Mouse (Mus musculus) erythroblast, adult 5-6 weeks (primary cell): Measurements from ENCODE around the gene Rab22a. TPM values are rescaled to one million over a fixed set of nuclear protein-coding genes. Genes with fewer than 3 reads are reported as not detected.
A peak's percentile ranks its signal among the peaks of the same experiment; 100 is the strongest.
"Not testable (repeated sequence)": the region's sequence is repeated elsewhere in the genome, so short reads cannot be mapped to it uniquely, and the experiment has no call there.

Source experiments
- ATAC-seq: replicated peaks from 2 replicates; pipeline ENCODE4 v1.8.0; 2016; ENCODE audit warnings: moderate number of reproducible peaks, mild to moderate bottlenecking, moderate TSS enrichment, inconsistent platforms; ENCODE audit not compliant: poor library complexity, low FRiP score, severe bottlenecking
- total RNA-seq, 2 experiments: library from RNA; stranded (forward) in 1 of 2; stranded (reverse) in 1 of 2; fragments of 150-400 nt in 1 of 2; fragments of 200-764, 138-1000 nt in 1 of 2; gene quantifications; 2 replicates each; pipeline versions ENCODE4 v1.2.3 to v1.2.4; 2015 to 2017; ENCODE audit warnings: low replicate concordance in 2 of 2

Rab22a gene
- total RNA-seq, 2 experiments from 2014 or later = 3.1 to 3.3 TPM

DNA sequence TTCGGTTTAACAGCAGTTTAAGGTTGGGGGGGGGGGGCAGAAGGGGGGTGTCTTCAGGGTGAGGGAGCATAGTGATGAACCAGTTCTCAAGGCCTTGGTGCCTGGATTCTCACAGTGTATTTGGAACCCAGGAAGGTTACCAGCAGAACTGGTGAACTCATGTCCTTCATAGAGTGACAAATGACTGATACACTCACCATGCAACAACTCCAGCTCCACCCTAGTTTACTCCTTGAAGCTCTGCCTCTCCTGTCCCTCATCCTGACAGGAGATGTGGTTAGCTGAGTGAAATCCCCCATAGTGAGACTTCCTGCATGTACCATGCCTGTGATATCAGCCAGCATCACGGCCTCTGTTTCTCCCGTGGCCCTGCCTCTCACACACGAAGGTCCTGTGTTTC is 53.7 kb downstream of the Rab22a start:
- ATAC-seq = no peak

DNA sequence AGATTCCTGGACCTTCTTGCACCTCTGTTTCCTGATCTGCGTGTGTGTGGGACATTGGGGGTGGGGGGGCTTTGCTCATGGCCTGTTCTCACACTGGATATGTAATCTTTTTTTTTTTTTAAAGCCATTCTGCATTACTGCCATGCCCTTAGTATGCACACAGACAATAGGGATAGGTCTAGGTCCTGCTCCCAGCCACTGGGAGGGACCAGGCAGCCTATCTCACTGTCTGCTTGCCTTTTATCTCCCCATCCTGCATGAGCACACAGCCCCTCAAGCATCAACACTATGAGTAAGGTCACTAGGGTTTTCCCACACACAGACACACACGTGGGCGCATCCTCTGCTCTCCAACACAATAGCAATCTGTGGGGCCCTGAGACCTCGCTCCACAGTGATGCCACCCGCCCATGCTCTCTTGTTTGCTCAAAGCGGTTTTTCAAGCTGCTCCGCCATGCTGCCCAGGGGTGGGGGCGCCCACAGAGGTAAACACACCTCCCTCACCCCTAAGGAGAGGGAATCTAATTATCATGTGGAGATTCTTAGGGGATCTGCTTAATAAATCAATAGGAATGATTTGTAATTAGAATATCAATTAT is 55.2 kb downstream of the Rab22a start:
- no peak for ATAC-seq

DNA sequence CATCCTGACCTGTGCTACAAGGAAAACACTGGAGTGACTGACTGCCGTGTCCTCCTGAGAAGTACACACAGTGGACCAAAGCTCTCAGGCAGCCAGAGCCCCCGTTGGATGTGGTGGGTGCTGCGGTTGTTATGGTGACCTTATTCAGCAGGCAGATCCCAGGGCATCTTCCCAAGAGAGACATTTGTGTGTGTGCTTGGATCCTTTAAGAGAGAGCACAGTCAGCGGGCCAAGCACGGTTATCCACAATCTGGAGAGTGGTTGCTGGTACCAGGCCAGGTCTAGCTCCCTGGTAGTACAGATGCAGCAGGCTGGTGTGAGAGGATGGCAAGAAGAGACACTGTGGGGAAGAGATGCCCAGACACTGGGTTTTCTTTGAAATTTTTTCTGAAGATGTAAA is 57.4 kb downstream of the Rab22a start:
- ATAC-seq = no peak

DNA sequence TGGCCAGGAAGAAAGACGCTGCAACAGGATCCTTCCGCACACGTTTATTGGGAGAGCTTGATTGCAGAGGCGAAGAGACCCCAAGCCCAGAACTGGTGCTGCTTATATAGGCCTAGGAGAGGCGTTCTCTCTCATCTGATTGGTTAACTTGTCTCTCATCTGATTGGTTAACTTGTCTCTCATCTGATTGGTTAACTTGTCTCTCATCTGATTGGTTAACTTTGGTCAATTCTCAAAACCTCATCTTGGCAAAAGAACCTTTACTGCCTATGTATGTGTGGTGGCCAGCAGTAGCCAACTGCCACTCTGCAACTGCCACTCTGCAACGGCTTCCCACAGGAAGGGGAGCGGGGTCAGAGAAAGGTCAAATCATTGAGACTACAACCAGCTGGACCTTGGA is 59.6 kb downstream of the Rab22a start, which contains the start of gene 1700010B08Rik:
TSS of gene 1700010B08Rik (plus strand) at position 301 of the 400 bp plus-strand sequence.
- not testable (repeated sequence) for ATAC-seq

DNA sequence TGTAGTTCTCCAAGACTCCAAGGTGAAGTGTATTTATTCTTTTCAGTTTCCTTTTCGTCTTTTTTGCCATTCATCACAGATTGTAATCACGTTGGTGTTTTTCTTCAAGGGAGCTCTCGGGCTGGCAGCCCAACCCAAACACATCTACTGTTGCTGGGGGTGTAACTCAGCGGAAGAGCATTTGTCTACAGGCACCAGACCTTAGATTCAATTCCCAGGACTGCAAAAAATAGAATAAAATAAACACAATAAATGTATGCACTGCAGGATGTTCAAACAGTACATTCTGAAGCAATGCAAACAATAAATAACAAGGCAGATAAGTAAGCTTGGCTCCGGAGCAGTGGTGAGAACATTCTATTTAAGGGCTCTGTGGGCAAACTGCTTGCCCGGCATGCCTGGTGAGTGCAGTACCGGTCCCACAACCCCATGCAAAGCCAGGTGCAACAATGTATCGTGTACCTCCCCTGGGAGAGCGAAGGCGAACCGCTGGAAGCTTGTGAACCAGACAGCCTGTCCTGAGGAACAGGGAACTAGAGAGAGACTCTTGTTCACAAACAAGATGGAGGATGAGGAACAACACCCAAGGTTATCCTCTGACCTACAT is 62.8 kb downstream of the Rab22a start:
- ATAC-seq = no peak

DNA sequence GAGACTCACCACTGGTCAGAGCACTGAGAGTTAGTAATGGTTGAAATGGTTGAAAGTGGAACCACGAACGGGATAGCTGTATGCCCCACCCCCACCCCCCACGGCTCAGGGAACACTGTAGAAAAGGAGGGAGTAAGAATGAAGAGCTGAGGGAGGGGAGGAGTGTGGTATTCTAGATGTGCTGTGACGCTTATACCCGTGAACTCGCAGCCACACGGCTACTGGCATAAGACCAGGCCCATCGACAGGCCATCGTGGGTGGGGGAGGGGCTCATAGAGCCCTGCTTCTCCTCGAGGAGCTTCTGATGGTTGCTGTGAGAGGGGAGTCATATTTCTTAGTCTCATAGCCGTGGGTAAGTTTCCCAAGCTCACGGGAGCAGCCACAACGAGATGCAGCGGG is 64.8 kb downstream of the Rab22a start:
- no peak for ATAC-seq

DNA sequence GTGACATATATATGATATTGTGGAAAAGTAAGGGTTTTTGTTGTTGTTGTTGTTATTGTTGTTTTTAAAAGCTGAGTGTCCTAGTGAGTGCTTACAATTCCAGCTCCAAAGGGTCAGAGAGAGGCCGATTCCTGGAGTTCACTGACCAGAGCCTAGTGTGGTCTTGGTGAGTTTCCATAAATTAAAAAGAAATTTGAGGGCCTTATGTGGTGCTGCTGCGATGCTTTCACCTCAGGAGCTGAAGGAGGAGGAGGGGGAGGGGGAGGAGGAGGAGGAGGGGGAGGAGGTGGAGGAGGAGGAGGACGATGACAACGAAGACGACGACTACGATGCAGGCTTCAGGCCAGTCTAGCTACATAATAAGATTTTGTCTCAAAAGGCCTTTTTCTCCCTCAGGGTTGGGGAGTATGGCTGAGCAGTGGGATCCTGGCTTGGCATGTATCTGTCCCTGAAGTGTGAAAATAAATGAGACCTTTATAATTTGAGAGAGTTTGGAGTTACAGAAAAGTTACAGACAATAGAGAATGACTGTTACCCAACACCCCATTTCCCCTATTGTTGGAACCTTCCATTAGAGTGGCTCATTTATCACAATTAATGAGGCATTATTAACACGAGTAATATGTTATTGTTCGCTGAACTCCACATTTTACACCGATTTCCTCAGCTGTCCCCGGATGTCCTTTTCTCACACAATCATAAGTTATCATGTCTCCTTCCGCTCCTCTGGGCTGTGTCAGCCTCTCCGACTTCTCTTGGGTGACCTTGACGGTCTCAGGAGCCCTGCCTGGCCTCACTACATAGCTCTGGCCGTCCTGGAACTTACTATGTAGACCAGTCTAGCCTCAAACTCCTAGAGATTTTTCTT is 65.6 kb downstream of the Rab22a start:
- ATAC-seq = no peak

DNA sequence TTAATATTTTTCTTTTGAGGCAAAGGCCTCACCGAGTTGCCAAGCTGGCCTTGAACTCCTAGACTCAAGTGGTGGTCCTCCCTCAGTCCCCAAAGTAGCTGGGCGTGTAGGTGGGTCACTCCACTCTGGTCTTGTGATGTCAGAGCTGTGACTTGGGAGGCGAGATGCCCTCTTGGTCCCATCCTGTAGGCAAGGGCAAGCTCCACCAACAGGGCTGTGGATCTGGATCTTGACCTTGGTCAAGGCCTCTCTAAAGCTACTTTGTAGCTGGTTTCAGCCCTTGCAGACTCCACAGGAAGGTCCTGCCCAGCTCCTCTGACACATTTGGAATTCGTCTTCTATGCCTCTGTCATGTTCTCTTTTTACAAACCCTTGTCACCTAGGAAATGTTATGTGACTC is 66.3 kb downstream of the Rab22a start:
- ATAC-seq = no peak

DNA sequence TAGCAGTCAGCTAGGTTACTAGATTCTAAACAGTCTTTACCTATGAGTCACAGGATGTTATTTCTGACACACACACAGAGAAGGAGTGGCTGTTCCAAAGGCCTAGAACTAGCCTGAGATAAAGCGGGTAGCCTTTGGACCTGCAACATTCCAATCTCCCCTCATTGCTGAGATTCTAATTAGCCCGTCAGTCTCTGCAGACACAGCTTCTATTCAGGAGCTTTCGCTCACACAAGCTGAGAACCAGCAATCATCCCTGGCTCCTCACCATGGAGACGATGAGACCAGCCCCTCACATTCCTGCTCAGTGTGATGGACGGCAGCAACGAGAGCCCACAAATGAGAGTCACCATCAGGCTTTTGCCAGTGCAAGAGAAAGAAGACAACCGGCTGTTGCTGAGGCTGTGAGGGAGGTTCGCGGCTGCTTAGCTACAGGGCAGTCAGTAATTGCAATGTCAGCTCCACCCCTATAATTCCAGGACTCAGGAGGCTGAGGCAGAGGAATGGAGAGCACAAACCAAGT is 70.9 kb downstream of the Rab22a start:
- no peak for ATAC-seq

DNA sequence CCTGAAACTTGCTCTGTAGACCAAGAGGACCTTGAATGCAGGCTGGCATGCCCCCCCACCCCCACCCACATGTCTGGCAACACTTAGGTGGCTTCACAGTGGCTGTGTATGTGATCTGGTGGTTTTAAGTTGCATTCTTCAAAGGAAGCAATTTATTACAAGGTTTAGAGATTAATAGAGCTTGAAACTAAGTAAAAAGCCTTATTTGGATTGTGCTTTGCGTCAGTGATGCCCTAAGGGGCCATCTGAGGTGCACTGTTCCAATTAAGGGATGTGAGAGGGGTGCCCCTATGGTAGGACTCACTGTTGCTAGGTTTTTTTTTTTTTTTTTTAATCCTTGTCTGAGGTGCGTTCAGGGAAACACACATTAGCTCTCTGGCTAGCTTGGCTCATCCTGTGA is 74.9 kb downstream of the Rab22a start:
- ATAC-seq = no peak

DNA sequence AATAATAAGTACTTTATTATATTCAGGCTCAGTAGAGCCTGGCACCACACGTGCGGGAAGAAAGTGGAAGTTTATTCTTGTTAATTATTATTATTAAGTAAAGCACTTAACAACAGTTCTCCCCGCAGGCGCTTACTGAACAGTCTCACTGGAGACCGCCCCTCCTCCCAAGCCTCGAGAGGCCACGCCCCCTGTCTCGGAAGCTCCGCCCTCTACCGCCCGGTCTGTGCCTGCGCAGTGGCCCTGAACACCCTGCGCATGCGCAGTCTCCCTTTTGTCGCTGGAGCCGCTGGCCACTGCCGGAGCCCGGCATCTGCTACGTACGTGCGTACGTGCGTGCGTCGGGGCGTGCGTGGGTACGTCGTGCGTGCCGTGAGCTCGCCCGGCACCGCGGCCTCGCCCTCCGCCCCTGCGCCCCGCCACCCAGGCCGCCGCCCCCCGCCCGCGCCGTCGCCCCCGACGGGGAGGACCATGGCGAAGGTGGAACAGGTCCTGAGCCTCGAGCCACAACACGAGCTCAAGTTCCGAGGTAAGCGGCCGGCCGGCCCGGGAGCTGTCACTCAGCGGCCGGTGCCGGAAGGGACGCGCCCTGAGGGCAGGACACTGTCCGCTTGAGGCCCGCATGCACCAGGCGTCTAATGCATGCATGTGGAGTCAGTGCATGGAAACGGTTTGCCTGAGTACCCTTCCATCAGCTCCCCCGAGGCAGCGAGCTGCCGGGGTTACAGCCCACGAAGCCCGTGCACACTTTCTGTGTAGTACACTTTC is 77.8 kb downstream of the Rab22a start, which contains the start of gene Vapb:
TSS of gene Vapb (plus strand) at position 290 of the 768 bp plus-strand sequence.
- peak; percentile 98 for ATAC-seq

DNA sequence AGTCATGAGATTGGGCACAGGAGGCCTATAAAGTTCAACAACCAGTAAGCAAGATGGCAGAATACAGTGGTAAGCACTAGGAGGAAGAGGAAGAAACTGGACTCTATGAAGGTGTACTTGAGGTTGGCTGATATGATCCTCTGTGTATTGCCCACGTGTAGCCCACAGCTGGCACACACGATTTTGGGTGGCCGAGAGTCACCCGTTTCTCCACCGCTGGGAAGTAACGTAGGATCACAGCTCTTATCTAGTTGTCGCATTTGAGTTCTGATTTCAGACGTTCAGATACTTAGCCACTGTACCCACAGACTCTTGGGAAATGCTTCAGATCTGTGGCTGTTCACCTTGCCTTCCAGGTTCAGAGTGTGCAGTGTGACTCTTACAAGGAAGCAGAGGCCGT is 78.7 kb downstream of the Rab22a start:
- no peak for ATAC-seq

DNA sequence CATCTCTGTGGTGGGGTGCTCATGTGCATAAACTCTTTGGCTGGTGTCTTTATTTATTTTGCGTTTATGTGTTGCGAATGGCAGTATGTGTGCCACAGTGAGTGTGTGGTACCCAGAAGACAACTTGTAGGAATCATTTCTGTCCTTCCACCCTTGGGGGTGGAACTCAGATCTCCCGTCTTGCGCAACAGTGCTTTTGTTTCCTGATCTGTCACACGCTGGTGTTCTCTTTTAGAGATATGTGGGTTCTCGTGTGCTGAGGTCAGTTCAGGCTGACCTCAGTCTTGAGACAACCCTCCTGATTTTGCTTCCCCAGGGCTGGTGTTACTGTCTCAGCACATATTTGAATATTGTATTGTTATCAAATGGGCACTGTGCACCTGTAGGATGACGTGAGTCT is 79.5 kb downstream of the Rab22a start:
- no peak for ATAC-seq

DNA sequence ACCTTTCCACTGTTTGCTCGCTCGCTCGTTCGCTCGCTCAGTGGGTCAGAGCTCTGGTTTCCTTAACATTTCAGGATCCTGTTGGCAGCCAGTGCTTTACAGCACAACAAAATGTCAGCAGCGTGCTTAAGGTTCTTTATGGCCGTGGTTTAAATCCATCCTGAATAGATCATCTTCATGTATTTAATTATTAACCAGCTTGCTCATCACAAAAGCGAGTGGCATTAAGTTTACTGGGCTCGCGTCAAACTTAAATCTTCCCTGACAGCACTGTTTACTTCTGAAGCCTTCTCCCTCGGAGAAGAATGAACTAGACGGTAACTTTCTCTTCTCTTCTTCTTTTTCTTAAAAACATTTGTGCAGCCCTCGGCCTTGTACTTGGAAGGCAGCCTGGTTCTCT is 82.5 kb downstream of the Rab22a start:
- no peak for ATAC-seq

DNA sequence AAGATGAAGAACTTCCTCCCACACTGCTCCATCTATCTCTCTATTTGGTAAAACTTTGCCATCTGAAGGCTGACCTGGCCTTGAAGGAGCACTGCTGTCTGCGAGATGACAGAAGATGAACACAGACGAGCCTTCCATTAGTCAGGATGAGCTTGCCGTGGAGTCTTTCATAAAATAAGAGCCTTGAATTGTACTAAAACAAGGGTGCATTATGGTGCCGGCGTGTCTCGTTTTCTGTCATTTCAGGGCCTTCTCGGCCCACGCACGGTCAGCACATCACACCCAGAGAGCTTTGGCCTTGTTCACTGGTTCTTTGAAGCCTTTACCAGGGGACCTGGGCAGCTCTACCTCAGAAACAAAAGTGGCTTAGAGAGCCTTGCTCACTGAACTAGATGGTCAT is 83.2 kb downstream of the Rab22a start:
- ATAC-seq = no peak

DNA sequence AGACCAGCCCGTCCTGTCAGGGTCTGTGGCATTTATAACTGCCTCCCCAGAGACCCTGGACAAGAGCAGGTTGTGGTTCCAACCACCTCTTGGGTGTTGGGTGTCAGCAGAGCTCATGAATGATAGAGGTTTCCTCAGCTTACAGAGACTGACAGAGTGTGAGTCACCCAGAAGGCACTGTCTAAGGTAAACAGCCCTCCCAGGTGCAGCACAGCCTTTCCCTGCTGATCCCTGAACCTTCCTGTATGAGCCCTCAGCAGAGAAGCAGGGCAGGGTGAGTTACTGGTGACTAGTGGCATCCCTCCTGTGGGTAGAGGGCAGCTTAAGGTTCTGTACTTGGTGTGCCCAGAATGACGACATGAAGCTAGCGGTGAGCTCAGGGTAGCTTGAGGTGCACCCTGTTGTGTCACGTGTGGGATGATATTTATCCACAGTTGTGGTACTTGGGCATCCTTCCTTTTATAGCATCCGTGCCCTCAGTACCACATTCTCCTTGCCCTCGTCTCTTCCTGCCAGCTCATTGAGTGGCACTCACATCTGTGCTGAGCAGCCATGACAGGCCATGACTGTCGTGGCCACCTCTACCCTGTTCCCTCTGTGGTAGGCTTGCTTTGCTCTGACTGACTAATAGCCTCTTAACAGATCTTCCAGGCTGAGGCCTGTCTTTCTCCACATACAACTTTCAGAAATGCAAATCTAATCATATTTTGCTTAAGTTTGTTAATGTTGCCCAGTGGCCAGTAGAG is 84.7 kb downstream of the Rab22a start:
- no peak for ATAC-seq

DNA sequence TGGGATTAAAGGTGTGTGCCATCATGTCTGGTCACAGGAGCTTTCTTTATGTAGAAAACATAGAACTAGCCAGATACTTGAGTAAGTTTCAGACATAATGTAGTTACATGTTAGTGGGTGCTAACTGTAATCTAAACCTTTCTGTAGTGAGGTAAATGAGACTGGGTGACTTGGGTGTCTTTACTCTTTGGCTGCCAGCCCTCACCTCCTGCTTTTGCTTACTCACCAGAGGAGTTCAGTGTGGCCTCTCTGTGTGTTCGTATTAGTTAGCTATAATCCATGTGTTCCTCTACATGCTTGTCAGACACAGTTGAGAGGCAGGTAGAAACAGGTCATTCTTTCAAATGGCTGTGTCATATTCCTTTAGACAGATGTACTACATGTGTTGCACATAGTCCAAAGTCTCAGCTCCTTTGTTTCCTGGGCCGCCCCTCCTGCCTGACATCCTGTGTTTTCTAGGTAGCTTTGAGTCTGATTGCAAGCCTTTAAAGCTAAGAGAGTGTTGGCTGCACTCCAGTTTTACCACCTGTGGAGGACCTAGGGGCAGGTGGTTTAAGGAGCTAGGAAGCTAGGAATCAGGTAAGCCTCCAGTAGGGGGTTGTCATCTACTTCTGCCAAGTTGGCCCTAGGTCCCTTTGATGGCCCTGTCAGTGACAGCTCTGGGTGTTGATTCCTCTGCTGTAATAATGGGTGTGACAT is 89.5 kb downstream of the Rab22a start:
- ATAC-seq = no peak

DNA sequence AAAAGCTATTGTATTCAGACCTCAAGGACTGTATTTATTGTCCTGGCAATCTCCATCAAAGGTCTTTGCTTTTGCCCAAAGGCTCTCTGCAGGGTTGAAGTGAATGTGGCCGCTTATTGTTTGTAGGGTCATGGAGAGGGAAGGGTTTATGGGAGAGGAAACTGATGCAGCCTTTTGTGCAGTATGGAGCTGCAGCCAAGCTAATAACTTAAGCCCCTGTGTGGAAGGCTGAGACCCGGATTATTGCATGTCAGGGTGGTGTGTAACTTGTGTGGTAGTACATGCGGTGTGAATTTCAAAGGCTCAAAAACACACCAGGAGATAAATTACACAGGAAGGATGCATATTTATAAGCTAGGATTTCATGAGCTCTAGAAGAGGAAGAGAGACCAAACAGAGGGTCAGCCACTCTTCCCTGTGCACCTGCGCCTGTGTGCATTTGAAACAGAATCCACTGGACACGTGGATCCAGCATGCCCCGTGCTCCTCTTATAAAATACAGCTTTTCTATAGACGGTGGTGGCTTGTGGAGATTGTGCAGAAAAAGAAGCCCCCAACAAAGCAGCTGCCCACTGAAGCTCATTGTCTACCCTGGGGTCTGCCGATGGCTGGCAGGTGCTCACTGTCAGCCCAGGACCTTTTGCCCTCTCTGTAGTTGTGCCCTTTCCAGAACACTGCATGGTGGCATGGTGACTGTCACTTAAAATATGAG is 96.0 kb downstream of the Rab22a start:
- no peak for ATAC-seq
